Mouse (Mus musculus): ENCODE data around the gene Rgs7. TPM values are rescaled to one million over a fixed set of nuclear protein-coding genes. Genes with fewer than 3 reads are reported as not detected.

Gene Rgs7
- polyA plus RNA-seq, 1 experiment: 2.1 TPM

DNA sequence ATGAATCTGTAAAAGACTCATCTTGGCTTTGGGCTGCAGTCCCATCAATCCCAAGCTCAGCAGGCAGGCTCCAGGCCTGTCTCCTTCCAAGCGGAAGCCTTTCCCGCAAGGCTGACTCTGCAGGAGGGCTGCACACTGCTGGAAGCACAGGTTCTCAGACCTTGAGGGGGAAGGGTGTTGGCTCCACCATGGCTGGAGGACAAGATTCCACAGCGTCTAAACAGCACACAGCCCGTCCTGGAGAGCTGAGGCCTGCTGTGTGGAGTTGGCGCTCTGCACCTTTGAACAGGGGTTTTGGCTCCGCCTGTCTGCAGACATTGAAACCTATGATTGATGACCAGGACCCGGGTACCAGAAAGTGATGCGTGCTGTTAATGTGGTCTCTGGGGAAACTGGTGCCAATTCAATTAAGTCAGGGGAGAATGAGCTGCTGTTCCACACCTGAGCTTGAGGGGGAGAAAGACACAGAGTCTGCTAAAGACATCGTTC, 463.5 kb downstream of the Rgs7 start:
- DNase-seq (ENCODE audit: low read depth): no peak

DNA sequence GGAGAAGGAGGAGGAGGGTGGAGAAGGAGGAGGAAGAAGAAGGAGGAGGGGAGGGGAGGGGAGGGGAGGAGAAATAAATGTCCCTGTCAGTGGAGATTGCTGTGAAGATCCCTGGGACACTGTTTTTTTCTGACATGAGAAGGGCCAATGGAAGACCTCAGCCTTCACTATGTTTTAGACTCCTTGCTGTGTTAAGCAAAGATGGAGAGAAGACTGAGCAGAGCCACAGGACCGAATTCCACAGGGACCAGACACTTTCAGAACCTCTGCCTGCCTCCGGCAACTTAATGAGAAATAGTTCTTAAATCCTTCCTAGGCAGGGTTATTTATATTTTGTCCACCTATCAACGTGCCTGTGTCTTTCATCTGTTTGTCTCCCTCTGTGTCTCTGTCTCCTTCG, 464.0 kb downstream of the Rgs7 start:
- no peak for DNase-seq (ENCODE audit: low read depth)

DNA sequence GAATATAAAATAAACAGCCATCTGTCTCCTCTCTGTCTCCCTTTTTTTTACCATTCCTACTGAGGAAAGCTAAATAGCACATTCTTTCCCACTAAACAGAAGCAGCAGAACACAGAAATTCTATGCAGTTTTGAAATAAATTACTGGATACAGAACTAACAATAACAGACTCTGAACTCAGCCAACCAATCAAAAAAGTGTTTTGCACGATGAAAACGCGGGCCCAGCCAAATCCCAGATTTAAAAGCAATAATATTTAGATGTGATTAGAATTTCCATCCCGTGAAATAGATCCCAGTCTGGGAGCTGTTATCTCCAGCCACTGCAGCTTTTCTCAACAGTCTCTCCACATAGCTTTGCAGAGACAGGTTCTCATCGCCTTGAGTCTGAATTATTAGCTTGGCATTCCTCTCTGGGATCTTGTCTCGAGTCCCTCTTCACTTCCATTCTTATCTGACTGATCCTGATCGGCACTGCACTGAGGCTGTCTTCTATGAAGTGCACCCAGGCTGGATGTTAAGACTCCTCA, 466.5 kb downstream of the Rgs7 start:
- no peak for DNase-seq (ENCODE audit: low read depth)

DNA sequence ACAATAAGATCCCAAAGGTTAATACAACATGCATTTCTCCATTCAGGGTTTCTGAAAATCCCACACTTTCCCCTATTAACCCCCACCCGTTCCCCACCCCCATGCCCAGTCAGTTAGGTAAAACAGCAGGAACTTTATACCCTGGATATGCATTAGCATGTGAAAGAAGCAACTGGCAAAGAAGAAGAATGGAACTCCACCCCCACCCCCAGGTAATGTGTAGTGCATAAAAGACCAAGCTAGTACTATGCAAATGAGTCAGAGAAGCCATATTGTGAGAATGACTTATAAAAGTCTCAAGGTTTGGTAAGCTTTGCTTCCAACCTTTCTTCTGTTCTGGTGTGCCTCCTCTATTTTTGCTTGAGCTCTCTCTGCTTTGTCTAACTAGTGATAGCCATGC, 468.2 kb downstream of the Rgs7 start:
- no peak for DNase-seq (ENCODE audit: low read depth)

Other genes starting within 250 kb of the Rgs7 start
- 0.96 and 1.0 TPM in 2 replicates for gene Kmo, start 127.9 kb upstream of the Rgs7 start, polyA plus RNA-seq (2012; rRNA removed)
- 37.2 and 49.6 TPM in 2 replicates for gene Fh1, start 133.1 kb upstream of the Rgs7 start, polyA plus RNA-seq (2012; rRNA removed)
- gene Opn3, start 200.3 kb upstream of the Rgs7 start, polyA plus RNA-seq (2012; rRNA removed): 14.1 and 16.3 TPM in 2 replicates
- gene Chml, start 200.4 kb upstream of the Rgs7 start, polyA plus RNA-seq (2012; rRNA removed): 5.6 and 10.9 TPM in 2 replicates
- gene Wdr64, start 206.1 kb upstream of the Rgs7 start, polyA plus RNA-seq (2012; rRNA removed): 0.15 and 0.19 TPM in 2 replicates